Mouse (Mus musculus) megakaryocyte, adult 5-6 weeks (primary cell): ENCODE data around the gene Fzd9. TPM values are rescaled to one million over a fixed set of nuclear protein-coding genes. Genes with fewer than 3 reads are reported as not detected.

Source experiments
- total RNA-seq, 2 experiments: library from RNA; stranded (forward) in 1 of 2; stranded (reverse) in 1 of 2; fragments of 153-499, 151-499 nt in 1 of 2; fragments of 221-1000, 200-1000 nt in 1 of 2; gene quantifications; 2 replicates each; pipeline versions ENCODE4 v1.2.3 to v1.2.4; 2015 to 2017

Fzd9 gene
- total RNA-seq, 2 experiments from 2014 or later = 0.26 TPM; not detected in 1

Other genes starting within 250 kb of the Fzd9 start
- gene Abhd11, start 242.1 kb downstream of the Fzd9 start, total RNA-seq (2015) = 52.5 and 55.0 TPM in 2 replicates
- 22.9 and 32.7 TPM in 2 replicates for gene Abhd11, start 242.1 kb downstream of the Fzd9 start, total RNA-seq (2017)
- 0.09 TPM in 1 of 2 replicates, not detected in the other for gene Stx1a, start 227.7 kb downstream of the Fzd9 start, total RNA-seq (2015)
- gene Stx1a, start 227.7 kb downstream of the Fzd9 start, total RNA-seq (2017) = not detected in 2 replicates
- 15.5 and 16.3 TPM in 2 replicates for gene Dnajc30, start 187.0 kb downstream of the Fzd9 start, total RNA-seq (2015)
- gene Dnajc30, start 187.0 kb downstream of the Fzd9 start, total RNA-seq (2017) = 3.5 and 10.0 TPM in 2 replicates
- gene Bud23, start 186.3 kb downstream of the Fzd9 start, total RNA-seq (2015) = 29.4 and 34.2 TPM in 2 replicates
- gene Bud23, start 186.3 kb downstream of the Fzd9 start, total RNA-seq (2017) = 24.2 and 27.6 TPM in 2 replicates
- not detected in 2 replicates for gene Vps37d, start 173.0 kb downstream of the Fzd9 start, total RNA-seq (2015)
- gene Vps37d, start 173.0 kb downstream of the Fzd9 start, total RNA-seq (2017) = not detected in 2 replicates
- 0.05 and 0.31 TPM in 2 replicates for gene Mlxipl, start 161.3 kb downstream of the Fzd9 start, total RNA-seq (2015)
- gene Mlxipl, start 161.3 kb downstream of the Fzd9 start, total RNA-seq (2017) = 0.45 and 0.62 TPM in 2 replicates
- gene Tbl2, start 101.6 kb downstream of the Fzd9 start, total RNA-seq (2015) = 5.5 and 5.7 TPM in 2 replicates
- 12.6 and 15.0 TPM in 2 replicates for gene Tbl2, start 101.6 kb downstream of the Fzd9 start, total RNA-seq (2017)
- gene Bcl7b, start 82.9 kb downstream of the Fzd9 start, total RNA-seq (2015) = 23.5 and 46.6 TPM in 2 replicates
- gene Bcl7b, start 82.9 kb downstream of the Fzd9 start, total RNA-seq (2017) = 27.4 and 38.8 TPM in 2 replicates
- 66.1 and 71.1 TPM in 2 replicates for gene Baz1b, start 64.0 kb downstream of the Fzd9 start, total RNA-seq (2015)
- 129 and 134 TPM in 2 replicates for gene Baz1b, start 64.0 kb downstream of the Fzd9 start, total RNA-seq (2017)
- gene Fkbp6, start 98.8 kb upstream of the Fzd9 start, total RNA-seq (2015) = not detected in 2 replicates
- not detected in 2 replicates for gene Fkbp6, start 98.8 kb upstream of the Fzd9 start, total RNA-seq (2017)
- not detected in 2 replicates for gene Trim50, start 102.1 kb upstream of the Fzd9 start, total RNA-seq (2015)
- not detected in 2 replicates for gene Trim50, start 102.1 kb upstream of the Fzd9 start, total RNA-seq (2017)
- 7.0 and 7.4 TPM in 2 replicates for gene Nsun5, start 118.7 kb upstream of the Fzd9 start, total RNA-seq (2015)
- gene Nsun5, start 118.7 kb upstream of the Fzd9 start, total RNA-seq (2017) = 10.2 and 11.9 TPM in 2 replicates
- gene Pom121, start 143.3 kb upstream of the Fzd9 start, total RNA-seq (2015) = 35.4 and 37.3 TPM in 2 replicates
- 5.2 and 7.4 TPM in 2 replicates for gene Pom121, start 143.3 kb upstream of the Fzd9 start, total RNA-seq (2017)